Mouse (Mus musculus): ENCODE data around the gene Agap2.

The Agap2 gene

DNA sequence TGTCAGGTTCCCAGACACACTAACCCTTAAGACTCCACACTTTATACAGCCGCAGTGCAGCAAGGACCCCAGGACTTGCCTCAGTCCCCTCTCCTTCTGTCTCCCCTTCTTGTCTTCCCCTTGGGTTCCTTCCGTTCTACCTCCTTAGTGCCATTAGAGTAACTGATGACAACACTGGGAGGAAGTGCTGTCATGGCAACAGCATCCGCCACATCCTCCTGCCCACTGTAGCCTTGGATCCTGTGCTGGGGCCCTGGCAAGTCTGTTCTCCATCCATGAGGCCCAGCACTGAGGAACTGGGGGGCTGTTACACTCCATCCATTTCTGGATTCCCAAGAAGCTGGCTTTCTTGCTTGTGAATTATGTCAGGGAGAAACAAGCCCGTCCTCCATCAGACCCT is 998 bp downstream of the Agap2 start:
- DNase-seq (ENCODE audit: low spot score): no peak

DNA sequence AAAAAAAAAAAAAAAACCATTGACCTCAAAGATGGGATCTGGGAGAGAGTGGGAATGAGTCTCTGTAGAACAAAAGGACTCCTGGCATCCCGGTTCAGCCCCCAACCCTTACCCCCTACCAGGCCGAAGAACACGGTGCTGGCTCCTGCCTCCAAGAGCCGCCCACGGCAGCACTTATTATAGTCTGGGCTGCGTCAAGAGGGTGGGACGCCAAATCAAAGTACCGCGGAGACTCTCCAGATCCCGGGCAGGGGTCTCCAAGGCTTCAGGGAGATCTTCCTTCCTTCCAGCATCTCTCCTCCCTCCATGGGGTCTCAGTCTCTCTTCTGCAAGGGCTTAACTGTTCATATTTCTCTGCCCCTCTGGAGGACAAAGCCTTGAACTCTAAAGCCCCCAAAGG is 2.4 kb downstream of the Agap2 start:
- no peak for DNase-seq (ENCODE audit: low spot score)

DNA sequence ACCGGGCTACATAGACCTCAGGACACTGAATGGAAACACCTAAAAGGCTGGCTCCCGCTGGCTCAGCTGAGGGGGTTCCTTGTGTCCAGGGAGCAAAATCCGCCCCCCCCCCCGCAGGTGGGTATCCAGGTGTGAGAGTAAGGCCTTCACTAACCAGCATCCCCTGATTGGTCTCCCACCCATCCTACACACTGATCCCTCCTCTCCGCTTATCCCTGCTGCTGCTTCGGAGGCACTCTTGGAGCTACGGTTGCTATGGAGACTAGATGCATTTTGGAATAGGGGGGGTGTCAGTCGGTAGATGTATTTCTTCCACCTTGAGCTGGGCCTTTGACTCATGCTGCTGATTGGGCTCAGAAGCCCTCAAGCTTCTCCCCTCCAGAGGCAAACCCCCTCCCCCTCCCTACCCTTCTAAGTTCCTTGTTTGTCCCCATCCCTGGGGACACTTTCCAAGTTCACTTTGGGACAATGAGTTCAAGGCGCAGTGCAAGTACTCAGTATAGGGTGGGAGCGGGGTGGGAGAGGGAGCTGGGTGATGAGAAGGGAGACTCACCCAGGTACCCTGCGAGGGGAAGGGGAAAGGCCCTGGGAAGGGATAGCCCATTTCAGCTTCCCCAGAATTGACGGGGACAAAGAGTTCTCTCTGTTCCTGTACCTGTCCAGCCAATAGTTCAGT is 3.1 kb downstream of the Agap2 start:
- no peak for DNase-seq (ENCODE audit: low spot score)

DNA sequence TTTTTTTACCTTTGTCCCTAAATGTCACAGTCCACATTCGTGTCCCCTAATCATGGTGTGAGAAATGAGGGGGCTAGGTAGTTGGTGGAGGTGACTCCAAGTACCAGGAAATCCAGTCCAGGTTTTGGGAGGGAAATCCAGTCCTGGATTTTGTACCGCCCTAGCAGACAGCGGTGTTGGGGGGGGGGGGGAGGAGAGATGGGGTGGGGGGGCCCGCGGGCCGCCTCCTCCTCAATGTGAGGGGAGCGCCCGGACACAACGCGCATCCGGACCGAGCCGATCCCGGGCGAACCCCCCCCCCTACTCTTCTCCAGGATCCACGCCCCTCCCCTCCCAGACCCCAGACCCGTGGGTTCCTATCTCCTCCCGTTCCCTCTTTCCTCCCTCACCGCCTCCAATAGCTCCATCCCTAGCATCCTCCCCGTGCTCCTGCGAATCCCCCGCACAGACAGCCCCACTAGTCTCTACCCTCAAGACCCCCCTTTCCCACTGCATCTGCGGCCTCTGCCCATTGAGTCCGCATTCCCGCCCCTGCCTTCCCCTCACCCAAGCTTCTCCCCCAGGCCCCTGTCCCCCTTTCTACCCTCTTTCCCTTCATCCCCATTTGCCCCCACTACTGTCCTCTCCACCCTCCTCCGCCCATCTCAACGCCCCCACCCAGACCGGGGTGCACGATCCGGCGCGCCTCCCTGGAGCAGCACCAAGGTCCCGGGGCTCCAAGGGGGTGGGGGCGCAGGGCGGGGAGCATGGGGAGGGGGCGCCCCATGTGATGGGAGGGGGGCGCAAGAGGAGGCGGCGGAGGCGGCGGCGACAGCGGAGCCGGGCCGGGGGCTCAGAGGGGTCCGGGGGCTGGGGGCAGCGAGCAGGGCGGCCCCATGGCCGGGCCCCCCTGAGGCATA is 3.8 kb downstream of the Agap2 start:
- DNase-seq (ENCODE audit: low spot score): no peak

DNA sequence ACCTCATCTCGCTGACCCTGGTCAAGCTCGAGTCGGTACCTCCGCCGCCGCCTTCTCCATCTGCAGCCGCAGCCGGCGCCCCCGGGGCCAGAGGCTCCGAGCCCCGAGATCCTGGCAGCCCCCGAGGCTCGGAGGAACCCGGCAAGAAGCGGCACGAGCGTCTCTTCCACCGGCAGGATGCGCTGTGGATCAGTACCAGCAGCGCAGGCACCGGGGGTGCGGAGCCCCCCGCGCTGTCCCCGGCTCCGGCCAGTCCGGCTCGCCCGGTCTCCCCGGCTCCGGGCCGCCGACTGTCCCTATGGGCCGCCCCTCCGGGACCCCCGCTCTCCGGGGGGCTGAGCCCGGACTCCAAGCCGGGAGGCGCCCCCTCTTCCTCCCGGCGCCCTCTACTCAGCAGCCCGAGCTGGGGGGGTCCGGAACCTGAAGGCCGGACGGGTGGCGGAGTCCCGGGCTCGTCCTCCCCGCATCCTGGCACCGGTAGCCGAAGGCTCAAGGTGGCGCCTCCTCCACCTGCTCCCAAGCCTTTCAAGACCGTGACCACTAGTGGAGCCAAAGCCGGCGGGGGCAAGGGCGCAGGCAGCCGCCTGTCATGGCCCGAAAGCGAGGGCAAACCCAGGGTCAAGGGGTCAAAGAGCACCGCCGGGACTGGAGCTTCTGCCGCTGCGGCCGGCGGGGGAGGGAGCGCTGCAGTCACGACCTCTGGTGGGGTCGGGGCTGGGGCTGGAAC is 4.7 kb downstream of the Agap2 start:
- no peak for DNase-seq (ENCODE audit: low spot score)

DNA sequence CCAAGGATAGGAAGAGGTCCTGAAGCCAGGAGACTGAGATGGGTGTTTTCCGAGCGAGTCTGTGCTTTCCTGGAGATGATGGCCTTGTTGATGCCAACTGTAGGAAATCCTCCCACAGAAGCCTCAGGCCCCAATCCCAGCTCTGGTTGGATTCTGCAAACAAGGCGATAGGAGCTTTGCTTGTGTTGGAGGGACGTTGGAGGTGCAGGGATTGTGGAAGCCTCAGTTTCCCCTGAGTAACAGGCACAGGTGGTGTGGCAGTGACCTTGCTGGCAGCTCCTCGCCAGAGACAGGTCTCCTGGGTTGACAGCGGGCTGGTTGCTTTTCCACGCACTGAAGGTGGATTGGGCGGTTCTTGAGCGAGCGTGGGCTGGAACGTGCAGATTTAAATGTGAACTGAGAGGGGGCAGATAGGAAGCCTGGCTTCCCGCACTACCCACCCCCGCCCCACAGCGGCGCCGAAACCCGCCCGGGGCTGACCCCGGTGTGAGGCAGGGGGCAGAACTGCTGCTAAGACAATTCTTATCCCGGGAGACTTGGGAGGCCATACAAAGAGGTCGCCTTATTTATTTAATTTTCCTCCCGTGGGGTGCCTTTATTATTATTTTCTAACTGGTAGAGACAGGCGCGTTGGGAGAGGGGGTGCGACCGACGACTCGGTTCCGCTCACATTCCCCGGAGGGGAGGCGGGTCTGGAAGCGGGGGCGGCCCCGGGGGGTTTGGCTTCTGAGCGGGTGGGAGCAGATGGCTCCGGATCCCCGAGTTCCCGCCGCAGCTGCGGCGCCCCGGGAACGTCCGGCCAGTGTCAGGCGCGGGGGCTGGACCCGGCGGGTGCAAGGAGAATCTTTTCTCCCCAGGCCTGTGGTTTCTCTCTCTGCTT is 6.1 kb downstream of the Agap2 start:
- DNase-seq (ENCODE audit: low spot score): no peak

DNA sequence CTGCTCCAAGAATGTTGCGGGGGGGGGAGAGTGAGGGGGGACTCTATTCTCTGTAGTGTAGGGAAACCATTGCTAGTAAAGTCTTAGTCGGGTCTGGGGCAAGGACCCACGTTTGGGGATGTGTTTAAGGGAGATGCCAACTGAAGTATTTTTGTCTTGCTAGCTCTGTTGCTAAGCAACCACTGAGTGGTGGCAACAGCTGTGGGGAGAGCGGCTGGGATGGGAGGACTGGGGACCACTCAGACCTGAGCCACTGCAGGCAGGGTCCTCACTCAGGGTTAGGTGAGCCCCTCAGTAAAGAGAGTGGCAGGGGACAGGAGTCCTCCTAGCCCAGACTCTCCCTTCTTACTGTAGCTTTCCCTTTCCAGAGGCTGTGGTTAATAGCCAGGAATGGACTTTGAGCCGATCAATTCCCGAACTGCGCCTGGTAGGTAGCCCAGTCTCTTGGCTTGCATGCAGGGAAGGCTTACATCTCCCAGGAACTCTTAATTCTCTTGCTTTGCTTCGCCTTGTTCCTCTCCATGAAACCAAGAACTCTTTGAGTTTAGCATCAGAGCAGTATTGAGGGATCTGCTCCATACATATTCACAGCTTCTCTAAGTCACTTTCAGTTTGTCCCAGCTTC is 7.0 kb downstream of the Agap2 start:
- DNase-seq (ENCODE audit: low spot score): no peak

DNA sequence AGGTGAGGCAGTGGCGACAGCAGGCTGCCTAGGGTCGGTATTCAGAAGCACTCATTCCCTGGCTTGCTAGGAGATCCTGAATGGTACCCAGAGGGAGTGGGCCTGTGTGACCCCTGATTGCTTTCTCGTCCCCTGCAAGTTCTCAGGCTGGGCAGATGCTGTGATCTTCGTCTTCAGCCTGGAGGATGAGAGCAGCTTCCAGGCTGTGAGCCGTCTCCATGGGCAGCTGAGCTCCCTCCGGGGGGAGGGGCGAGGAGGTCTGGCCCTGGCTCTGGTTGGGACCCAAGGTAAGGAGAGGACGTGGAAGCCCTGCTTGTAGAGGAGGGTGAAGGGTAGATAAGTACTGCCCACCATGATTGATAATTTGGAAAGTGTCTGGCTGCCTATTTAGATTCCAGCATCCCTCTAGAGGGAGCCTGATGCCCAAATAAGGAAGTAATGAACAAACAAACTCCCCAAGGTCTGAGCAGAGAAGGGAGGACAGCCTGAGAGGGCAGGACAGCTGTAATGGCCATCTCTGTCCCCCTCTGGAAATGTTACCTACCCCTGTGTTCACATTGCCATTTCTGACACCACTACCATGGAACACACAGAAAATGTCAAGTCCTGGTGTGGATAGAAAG is 8.3 kb downstream of the Agap2 start:
- no peak for DNase-seq (ENCODE audit: low spot score)

DNA sequence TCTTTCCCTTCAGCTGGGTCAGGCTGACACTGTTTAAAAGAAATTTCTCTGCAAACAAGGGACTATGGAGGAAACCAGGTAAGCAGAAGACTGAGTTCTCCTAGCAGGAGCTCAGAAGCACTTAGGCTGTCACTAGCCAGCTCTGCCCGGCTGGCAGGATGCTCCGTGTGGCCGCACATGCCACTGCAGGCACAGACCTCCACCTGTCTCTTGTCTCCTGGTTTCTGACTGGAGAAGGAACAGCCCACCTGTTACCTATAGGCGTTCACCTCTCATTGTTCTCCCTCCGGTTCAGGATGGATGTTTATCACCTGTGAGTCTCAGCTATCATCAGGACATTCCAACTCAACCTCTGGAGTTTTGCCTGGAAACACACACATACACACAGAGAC is 8.8 kb downstream of the Agap2 start:
- no peak for DNase-seq (ENCODE audit: low spot score)

DNA sequence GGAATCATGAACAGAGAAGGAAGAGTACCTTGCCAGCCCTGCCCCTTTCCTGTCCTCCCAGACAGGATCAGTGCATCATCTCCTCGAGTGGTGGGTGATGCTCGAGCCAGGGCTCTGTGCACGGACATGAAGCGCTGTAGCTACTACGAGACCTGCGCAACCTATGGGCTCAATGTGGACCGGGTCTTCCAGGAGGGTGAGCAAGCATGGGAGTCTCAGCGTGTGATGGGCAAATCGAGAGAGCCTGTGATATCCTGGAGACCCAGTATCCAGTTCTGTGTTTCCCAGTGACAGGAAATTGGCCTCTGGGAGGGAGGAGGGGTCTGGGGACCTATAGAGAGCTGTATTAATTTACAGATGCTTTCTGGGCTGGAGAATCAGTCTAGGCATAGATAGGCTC is 10.0 kb downstream of the Agap2 start:
- DNase-seq (ENCODE audit: low spot score): no peak

DNA sequence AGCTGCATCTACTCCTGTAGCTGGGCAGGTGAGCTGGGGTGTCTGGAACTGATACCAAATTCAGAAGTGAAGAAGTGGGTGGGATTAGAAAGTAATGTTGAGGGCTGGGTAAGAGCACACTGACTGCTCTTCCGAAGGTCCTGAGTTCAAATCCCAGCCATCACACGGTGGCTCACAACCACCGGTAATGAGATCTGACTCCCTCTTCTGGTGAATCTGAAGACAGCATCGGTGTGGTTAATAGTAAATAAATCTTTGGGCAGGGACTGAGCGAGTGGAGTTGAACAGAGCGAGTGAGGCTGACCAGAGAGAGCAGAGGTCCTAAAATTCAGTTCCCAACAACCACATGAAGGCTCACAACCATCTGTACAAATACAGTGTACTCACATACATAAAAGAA is 10.5 kb downstream of the Agap2 start:
- DNase-seq (ENCODE audit: low spot score): no peak

DNA sequence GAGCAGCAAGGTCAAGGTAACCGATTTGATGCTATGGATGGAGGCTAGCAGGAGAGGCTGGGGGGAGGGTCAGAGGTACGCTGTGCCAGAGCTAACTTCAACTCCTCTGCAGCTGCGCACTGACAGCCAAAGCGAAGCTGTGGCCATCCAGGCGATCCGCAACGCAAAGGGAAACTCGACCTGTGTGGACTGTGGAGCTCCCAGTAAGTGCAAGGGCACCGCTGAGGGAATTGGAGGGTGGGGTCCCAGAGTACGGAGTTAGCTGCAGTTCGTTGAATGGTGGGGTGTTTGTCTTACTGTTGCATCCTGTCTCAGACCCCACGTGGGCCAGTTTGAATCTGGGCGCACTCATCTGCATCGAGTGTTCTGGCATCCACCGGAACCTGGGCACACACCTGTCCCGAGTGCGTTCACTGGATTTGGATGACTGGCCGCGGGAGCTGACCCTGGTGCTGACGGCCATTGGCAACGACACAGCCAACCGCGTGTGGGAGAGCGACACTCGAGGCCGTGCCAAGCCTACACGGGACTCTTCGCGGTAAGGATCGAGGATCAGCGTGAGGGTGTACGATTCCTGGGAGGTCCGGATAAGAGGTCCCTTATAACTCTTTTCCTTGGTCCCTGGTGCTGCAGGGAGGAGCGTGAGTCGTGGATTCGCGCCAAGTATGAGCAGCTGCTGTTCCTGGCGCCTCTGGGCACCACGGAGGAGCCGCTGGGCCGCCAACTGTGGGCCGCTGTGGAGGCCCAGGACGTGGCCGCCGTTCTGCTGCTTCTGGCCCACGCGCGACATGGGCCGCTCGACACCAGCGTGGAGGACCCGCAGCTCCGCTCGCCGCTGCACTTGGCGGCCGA is 15.7 kb downstream of the Agap2 start:
- DNase-seq (ENCODE audit: low spot score): no peak

DNA sequence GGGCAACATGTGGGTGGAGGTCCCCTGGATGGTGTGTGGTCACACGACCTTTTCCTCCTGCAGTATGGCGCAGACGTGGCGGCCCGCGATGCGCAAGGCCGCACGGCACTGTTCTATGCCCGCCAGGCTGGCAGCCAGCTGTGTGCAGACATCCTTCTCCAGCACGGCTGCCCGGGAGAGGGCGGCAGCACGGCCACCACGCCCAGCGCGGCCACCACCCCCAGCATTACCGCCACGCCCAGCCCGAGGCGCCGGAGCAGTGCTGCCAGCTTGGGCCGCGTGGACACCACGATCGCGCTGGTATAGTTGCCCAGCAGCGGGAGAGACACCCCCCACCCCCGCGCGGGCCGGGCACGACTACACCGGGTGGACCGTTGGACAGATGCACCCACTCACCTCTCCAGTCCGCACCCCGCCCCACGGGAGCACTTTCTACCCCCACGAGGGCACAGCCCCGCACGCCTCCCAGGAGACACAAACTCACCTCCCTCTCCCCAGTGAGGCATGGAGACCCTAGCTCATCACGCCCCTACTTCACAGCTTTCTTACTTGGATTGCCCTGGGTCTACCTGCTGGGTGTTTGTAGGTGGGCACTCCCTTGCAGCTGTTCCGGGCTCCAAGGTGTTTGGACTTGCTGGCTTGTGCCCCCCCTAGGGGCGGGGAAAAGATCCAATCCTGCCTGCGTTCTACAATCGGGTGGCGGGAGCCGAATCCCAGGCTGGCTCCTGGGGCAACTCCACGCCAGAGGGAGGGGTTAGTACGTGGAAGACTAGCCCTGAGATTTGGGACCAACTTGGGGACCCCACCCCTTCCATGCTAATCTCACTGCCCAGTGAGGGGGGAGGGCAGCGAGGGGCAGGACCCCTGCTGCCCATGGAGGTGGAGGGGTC is 16.7 kb downstream of the Agap2 start:
- DNase-seq (ENCODE audit: low spot score): no peak

DNA sequence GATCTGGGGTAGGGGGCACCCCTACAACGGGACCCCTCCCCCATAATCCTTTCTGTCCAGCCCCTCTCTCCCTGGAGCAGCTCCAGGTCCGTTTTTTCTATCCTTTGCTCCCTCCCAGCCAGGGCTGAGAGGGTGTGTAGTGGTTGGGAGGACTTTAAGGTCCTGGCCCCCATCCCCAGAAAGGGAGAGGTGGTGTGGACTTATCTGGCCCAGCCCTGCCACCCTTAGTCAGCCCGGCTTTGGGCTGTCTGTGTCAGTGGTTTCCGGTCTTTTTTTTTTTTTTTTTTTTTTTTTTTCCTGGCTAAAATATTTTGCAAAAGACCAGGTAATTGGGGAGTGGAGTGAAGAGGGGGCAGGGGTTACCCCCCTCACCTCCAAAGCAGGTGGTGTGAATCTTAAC is 17.7 kb downstream of the Agap2 start:
- no peak for DNase-seq (ENCODE audit: low spot score)

DNA sequence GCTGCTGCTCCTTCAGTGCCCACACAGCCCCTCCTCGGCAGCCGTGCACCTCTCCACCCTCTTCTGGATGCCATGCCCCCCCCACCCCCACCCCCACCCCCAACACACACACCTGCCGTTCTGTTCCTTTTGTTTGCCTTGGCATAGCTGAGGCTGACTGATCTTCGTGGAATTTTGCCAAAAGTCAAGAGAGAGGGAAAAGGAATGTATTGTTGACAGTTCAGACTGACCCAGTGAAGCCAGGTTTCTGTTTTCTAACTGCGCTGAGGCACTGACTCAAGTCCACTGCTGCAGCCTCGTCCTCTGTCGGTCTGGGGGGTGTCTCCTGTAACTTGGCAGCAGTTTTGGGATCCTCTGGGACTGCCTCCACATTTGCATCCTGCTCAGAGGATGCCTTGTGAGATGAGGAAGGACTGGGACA is 19.3 kb downstream of the Agap2 start:
- no peak for DNase-seq (ENCODE audit: low spot score)

DNA sequence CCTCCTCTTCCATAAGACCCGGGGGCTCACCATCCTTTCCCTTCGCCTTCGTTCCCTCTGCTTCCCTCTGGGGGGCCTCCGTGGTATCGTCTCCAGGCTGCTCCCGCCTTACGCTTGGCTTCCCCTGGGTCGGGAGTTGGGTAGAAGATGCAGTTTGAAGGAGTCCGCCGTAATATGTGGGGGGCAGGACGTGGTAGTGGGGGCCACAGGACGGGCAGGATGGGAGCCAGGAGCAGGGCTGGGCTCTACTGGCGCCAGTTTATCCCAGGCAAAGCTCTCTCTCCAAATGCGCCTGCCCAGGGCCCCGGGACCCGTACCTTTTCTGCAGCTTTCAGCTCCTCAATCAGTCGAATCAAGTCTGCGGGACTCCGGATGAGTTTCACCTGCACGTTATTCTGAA is 23.4 kb downstream of the Agap2 start:
- no peak for DNase-seq (ENCODE audit: low spot score)

DNA sequence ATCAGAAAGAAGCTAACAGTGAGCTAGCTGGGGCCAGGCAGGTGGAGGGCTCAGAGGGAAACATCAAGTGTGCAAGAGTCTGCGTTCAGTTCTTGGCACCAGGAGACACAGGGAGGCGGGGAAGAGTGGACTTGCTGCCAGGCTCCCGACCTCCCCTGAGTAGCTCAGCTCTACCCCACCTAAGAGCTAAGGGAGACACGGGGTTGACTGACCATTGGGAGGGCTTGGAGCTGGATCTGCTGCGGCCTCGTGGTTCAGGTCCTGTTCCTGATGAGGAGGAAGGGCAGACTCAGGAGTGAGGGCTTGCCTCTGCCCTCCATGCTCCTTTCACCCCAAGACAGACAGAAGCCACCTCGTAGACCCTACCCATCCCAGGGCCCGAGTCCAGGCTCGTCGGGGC is 24.1 kb downstream of the Agap2 start:
- no peak for DNase-seq (ENCODE audit: low spot score)

DNA sequence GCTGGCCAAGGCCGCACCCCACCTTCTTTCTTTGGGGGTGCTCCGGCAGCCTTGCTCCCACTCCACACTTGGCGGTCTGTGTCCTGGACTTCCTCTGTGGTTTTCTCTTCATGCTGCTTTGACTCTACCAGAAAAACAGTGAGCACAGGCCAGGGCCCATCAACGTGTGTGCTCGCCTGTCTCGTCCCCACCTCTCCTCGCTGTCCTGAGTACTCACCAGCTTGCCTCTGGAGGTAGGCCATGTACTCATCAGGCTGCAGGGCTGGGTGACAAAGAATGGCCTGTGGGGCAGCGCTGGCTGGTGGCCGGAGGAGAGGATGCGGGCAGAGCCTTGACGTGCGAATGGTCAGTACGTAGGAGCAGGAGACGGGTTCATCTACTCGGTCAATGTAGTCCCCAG is 24.8 kb downstream of the Agap2 start:
- no peak for DNase-seq (ENCODE audit: low spot score)

DNA sequence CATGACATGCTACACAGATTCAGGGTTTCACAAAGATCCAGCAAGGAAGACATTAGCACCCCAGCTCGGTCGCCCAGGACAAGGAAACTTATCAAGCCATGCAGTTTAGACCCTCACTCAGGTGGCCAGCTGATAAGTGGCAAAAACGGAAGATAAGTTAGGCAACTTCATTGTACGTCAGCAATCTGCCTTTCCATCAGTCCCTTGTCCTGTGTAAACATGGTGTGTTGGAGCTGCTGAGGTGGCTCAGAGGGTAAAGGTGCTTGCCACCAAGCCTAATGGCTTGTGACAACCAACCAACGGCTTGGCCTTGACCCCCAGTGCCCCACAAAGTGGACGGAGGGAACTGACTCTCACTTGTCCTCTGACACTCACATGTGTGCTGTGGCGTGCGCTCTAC is 25.3 kb downstream of the Agap2 start:
- DNase-seq (ENCODE audit: low spot score): no peak
